Mouse (Mus musculus): ENCODE results near the gene Opa1. TPM values are rescaled to one million over a fixed set of nuclear protein-coding genes. Genes with fewer than 3 reads are reported as not detected.
A peak's percentile ranks its signal among the peaks of the same experiment; 100 is the strongest.

The Opa1 gene
- polyA plus RNA-seq, 2 experiments: 9.6 to 17.0 TPM

- no peak overlapping the region for H3K27ac ChIP-seq
- no peak for DNase-seq (ENCODE audit: low read depth in 3 of 3, low spot score in 3 of 3)
- ATAC-seq (ENCODE audit: insufficient read depth): no peak
- no peak overlapping the region for H3K4me3 ChIP-seq (ENCODE audit: insufficient read depth in 1 of 2, low read depth in 2 of 2, low read length in 2 of 2)
- H3K9ac ChIP-seq (replicated peaks): no peak overlapping the region
- H3K27me3 ChIP-seq (ENCODE audit: control insufficient read depth, insufficient read depth, low read length): no peaks in the 10 kb centered on the region
- H3K36me3 ChIP-seq (replicated peaks; ENCODE audit: control insufficient read depth, insufficient read depth, low read depth): no peaks in the 10 kb centered on the region
- no peaks in the 10 kb centered on the region for H3K9me3 ChIP-seq (ENCODE audit: control insufficient read depth, low read length)
- WGBS (ENCODE audit: insufficient replicate concordance): 24% methylated on average over 18 of the region's 18 CpGs
- peak overlapping the region; percentile 11; the same call in 1 of the 2 replicates for H3K4me2 ChIP-seq (ENCODE audit: low read depth)
- H3K4me1 ChIP-seq (replicated peaks; ENCODE audit: control insufficient read depth in 2 of 2, insufficient read depth in 2 of 2, low read length in 1 of 2): peaks cover 0 to 6% of the 10 kb centered on the region in 2 experiments; a peak in 1 of 4 replicates
- TF ChIP-seq CTCF (IDR thresholded peaks at IDR 0.05; ENCODE audit: low read depth): 0 out of 2 replicates have a peak, but pooled peaks have one; percentile 10
- no peak for TF ChIP-seq EP300 (IDR thresholded peaks at IDR 0.05; ENCODE audit: low read depth)
These were observed 78.8 kb downstream of the Opa1 start for GRCm38 (mm10) chr16:29657650-29658548.

- 65% methylated on average over 13 of the region's 13 CpGs for WGBS (ENCODE audit: insufficient replicate concordance)
- H3K27ac ChIP-seq: no peak overlapping the region
- no peaks in the 10 kb centered on the region for H3K27me3 ChIP-seq (ENCODE audit: control insufficient read depth, insufficient read depth, low read length)
- H3K4me3 ChIP-seq (ENCODE audit: insufficient read depth in 1 of 2, low read depth in 2 of 2, low read length in 2 of 2): no peak overlapping the region
- no peak overlapping the region for H3K9ac ChIP-seq (replicated peaks)
- no peak overlapping the region for H3K4me2 ChIP-seq (ENCODE audit: low read depth)
- peaks cover 0 to 6% of the 10 kb centered on the region in 2 experiments; a peak in 1 of 4 replicates for H3K4me1 ChIP-seq (replicated peaks; ENCODE audit: control insufficient read depth in 2 of 2, insufficient read depth in 2 of 2, low read length in 1 of 2)
- TF ChIP-seq EP300 (IDR thresholded peaks at IDR 0.05; ENCODE audit: low read depth) (no peak), CTCF (IDR thresholded peaks at IDR 0.05; ENCODE audit: low read depth) (no peak)
- no peaks in the 10 kb centered on the region for H3K9me3 ChIP-seq (ENCODE audit: control insufficient read depth, low read length)
- ATAC-seq (ENCODE audit: insufficient read depth): no peak
- DNase-seq (ENCODE audit: low read depth in 3 of 3, low spot score in 3 of 3): no peak
- H3K36me3 ChIP-seq (replicated peaks; ENCODE audit: control insufficient read depth, insufficient read depth, low read depth): no peaks in the 10 kb centered on the region
These were observed 80.1 kb downstream of the Opa1 start for GRCm38 (mm10) chr16:29659101-29659810.

DNA sequence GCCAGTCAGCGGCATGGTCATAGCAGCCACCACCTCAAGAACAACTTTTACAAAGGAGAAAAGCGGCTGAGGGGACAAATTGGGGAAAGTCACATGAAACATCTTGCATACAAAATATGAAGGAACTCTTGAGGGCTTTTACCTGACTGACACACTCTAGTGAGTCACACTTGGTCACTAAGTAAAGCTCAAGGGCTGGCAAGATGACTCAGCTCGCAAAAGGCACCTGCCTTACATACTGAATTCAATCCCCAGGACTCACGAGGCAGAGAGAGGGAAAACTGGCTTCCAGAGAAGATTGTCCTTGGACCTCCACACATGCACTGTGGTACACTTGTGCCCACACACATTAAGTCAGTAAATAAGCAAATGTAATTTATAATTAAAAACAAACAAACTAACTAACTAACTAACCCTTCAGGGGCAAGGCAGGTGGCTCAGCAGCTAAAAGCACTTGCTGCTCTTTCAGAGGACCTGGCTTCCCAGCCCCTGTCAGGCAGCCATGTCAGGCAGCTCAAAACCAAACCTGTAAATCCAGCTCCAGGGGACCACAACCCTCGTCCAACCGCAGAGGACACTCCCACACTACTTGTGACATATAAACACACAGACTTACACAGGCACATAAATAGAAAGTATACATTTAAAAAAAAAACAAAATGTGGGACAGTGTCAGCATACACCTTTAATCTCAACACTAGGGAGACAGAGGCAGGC lies 84.1 kb downstream of the Opa1 start:
- ATAC-seq (ENCODE audit: insufficient read depth) (no peak), DNase-seq (ENCODE audit: low read depth in 3 of 3, low spot score in 3 of 3) (no peak)
- Histone ChIP-seq H3K27me3 (ENCODE audit: control insufficient read depth, insufficient read depth, low read length) (no peaks in the 10 kb centered on the region), H3K27ac (no peak overlapping the region), H3K9me3 (ENCODE audit: control insufficient read depth, low read length) (no peaks in the 10 kb centered on the region), H3K4me3 (ENCODE audit: insufficient read depth in 1 of 2, low read depth in 2 of 2, low read length in 2 of 2) (no peak overlapping the region), H3K36me3 (replicated peaks; ENCODE audit: control insufficient read depth, insufficient read depth, low read depth) (no peaks in the 10 kb centered on the region), H3K4me1 (replicated peaks; ENCODE audit: control insufficient read depth in 2 of 2, insufficient read depth in 2 of 2, low read length in 1 of 2) (no peaks in the 10 kb centered on the region), H3K9ac (replicated peaks) (no peak overlapping the region; the same call in 1 of the 2 replicates), H3K4me2 (ENCODE audit: low read depth) (no peak overlapping the region)
- TF ChIP-seq CTCF (IDR thresholded peaks at IDR 0.05; ENCODE audit: low read depth): no peak
- TF ChIP-seq EP300 (IDR thresholded peaks at IDR 0.05; ENCODE audit: low read depth): no peak
- WGBS (ENCODE audit: insufficient replicate concordance): 60% methylated on average over 6 of the region's 6 CpGs

DNA sequence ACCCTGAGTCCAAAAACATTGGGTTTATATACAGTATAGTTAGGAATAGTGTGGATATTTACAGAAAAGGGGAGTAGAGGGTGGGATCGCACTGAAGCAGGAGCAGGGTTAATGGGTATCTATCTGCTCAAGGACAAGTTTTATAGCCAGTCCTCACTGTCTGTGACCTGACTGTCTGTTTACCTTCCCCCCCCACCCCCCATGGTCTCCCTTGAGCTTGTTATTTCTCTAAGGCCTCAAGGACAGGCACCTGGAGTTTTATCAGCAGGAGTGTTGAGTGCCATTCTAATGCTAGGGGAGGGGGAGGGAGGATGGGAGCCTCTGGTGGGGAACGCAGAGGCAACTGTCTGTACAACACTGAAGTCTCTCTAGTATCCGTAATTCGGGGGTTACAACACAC lies 85.3 kb downstream of the Opa1 start:
- no peak for ATAC-seq (ENCODE audit: insufficient read depth)

More for the DNA sequence above, 85.3 kb downstream of the Opa1 start:
- Histone ChIP-seq H3K27me3 (ENCODE audit: control insufficient read depth, insufficient read depth, low read length) (no peaks in the 10 kb centered on the region), H3K27ac (no peak overlapping the region), H3K4me2 (ENCODE audit: low read depth) (no peak overlapping the region), H3K9ac (replicated peaks) (no peak overlapping the region), H3K4me3 (ENCODE audit: insufficient read depth in 1 of 2, low read depth in 2 of 2, low read length in 2 of 2) (no peak overlapping the region), H3K4me1 (replicated peaks; ENCODE audit: control insufficient read depth in 2 of 2, insufficient read depth in 2 of 2, low read length in 1 of 2) (no peaks in the 10 kb centered on the region), H3K9me3 (ENCODE audit: control insufficient read depth, low read length) (no peaks in the 10 kb centered on the region), H3K36me3 (replicated peaks; ENCODE audit: control insufficient read depth, insufficient read depth, low read depth) (no peaks in the 10 kb centered on the region)
- WGBS (ENCODE audit: insufficient replicate concordance): 43% methylated on average over 4 of the region's 4 CpGs
- DNase-seq (ENCODE audit: low read depth in 3 of 3, low spot score in 3 of 3): no peak
- TF ChIP-seq EP300 (IDR thresholded peaks at IDR 0.05; ENCODE audit: low read depth) (no peak), CTCF (IDR thresholded peaks at IDR 0.05; ENCODE audit: low read depth) (no peak)
